Mouse (Mus musculus): ENCODE data around the gene Adgrg1. TPM values are rescaled to one million over a fixed set of nuclear protein-coding genes. Genes with fewer than 3 reads are reported as not detected.

The Adgrg1 gene
- total RNA-seq, 1 experiment from 2014 or later: 35.5 TPM

- peak; percentile 4 for DNase-seq
Measured at GRCm38 (mm10) chr8:94976651-94977417, 2.3 kb downstream of the Adgrg1 start.

- no peak for DNase-seq
Measured at GRCm38 (mm10) chr8:94978131-94978530, 3.6 kb downstream of the Adgrg1 start.

- DNase-seq: no peak
Measured at GRCm38 (mm10) chr8:94978593-94979319, 4.2 kb downstream of the Adgrg1 start.

GRCm38 (mm10) chr8:94980176-94980575, 5.6 kb downstream of the Adgrg1 start:
- DNase-seq: no peak

- DNase-seq: no peak
Measured at GRCm38 (mm10) chr8:94980976-94981375, 6.4 kb downstream of the Adgrg1 start.

- no peak for DNase-seq
Measured at GRCm38 (mm10) chr8:94981848-94982247, 7.3 kb downstream of the Adgrg1 start.

GRCm38 (mm10) chr8:94983146-94983545, 8.6 kb downstream of the Adgrg1 start:
- no peak for DNase-seq

GRCm38 (mm10) chr8:94983881-94984516, 9.4 kb downstream of the Adgrg1 start:
- DNase-seq: peak; percentile 79

- no peak for DNase-seq
Measured at GRCm38 (mm10) chr8:94985023-94985422, 10.5 kb downstream of the Adgrg1 start.

GRCm38 (mm10) chr8:94986676-94987075, 12.1 kb downstream of the Adgrg1 start:
- DNase-seq: no peak

GRCm38 (mm10) chr8:94987553-94987952, 13.0 kb downstream of the Adgrg1 start:
- DNase-seq: no peak

- no peak for DNase-seq
Measured at GRCm38 (mm10) chr8:94988619-94989018, 14.1 kb downstream of the Adgrg1 start.

GRCm38 (mm10) chr8:94989711-94990110, 15.2 kb downstream of the Adgrg1 start:
- DNase-seq: no peak

GRCm38 (mm10) chr8:94990598-94991453, 16.3 kb downstream of the Adgrg1 start:
- DNase-seq: no peak

- no peak for DNase-seq
Measured at GRCm38 (mm10) chr8:94991454-94991994, 17.0 kb downstream of the Adgrg1 start.

- DNase-seq: no peak
Measured at GRCm38 (mm10) chr8:94992010-94992409, 17.5 kb downstream of the Adgrg1 start.

GRCm38 (mm10) chr8:94992534-94992933, 18.0 kb downstream of the Adgrg1 start:
- DNase-seq: peak; percentile 66

- DNase-seq: no peak
Measured at GRCm38 (mm10) chr8:94992996-94993724, 18.6 kb downstream of the Adgrg1 start.

- peak; percentile 82 for DNase-seq
Measured at GRCm38 (mm10) chr8:94994006-94994405, 19.5 kb downstream of the Adgrg1 start.

- no peak for DNase-seq
Measured at GRCm38 (mm10) chr8:94994510-94994909, 20.0 kb downstream of the Adgrg1 start.

GRCm38 (mm10) chr8:94995336-94995893, 20.9 kb downstream of the Adgrg1 start:
- peak; percentile 75 for DNase-seq
